ENCODE assay signal across 10 mouse cellular contexts in genomic region chr17:25835301-25835700, GRCm38 (mm10). TPM values are rescaled to one million over a fixed set of nuclear protein-coding genes. Genes with fewer than 3 reads are reported as not detected.
A peak's percentile ranks its signal among the peaks of the same experiment; 100 is the strongest.
DNase-seq lines count a peak whose midpoint lies in the region; ATAC-seq and TF ChIP-seq lines count a peak whose summit lies in the region.
"Had no signal": no experiment of that assay in that cellular context is flagged by ENCODE, and none has a peak within 500 bp of the region (broad histone marks: within the 10 kb centered on the region; RNA-seq: fewer than 3 reads in every experiment).

No protein-coding gene starts in this region.

- H3K27ac ChIP-seq in kidney, embryonic 15.5 days: no peak overlapping the region
- H3K27ac ChIP-seq in embryonic facial prominence, embryonic 13.5 days: no peak overlapping the region
- H3K27ac ChIP-seq in hindbrain, embryonic 16.5 days (ENCODE audit: low read depth, low read length): no peak overlapping the region
- no peak overlapping the region for H3K27ac ChIP-seq in midbrain, postnatal 0 days (ENCODE audit: low read depth, low read length)

- intact Hi-C loops in left cerebral cortex, postnatal 14 days (cut with DNase I): no loop called here

- 0 out of 2 replicates have a peak overlapping the region, but pooled peaks have one; percentile 64 for H3K4me3 ChIP-seq in kidney, embryonic 15.5 days (replicated peaks)
- peak overlapping the region; percentile 86; the same call in 1 of the 2 replicates for H3K4me3 ChIP-seq in embryonic facial prominence, embryonic 13.5 days
- no peak overlapping the region for H3K4me3 ChIP-seq in hindbrain, embryonic 16.5 days (ENCODE audit: low read length)
- no peak overlapping the region for H3K4me3 ChIP-seq in midbrain, postnatal 0 days (ENCODE audit: low read depth, low read length)

- no peaks in the 10 kb centered on the region for H3K9me3 ChIP-seq in kidney, embryonic 15.5 days (replicated peaks)
- H3K9me3 ChIP-seq in embryonic facial prominence, embryonic 13.5 days: no peaks in the 10 kb centered on the region
- H3K9me3 ChIP-seq in hindbrain, embryonic 16.5 days (ENCODE audit: control insufficient read depth, low read length): no peaks in the 10 kb centered on the region
- H3K9me3 ChIP-seq in midbrain, postnatal 0 days (ENCODE audit: low read length): no peaks in the 10 kb centered on the region

- H3K4me2 ChIP-seq in kidney, embryonic 15.5 days: peak overlapping the region; percentile 95
- peak overlapping the region; percentile 98 for H3K4me2 ChIP-seq in embryonic facial prominence, embryonic 13.5 days
- peak overlapping the region; percentile 5 for H3K4me2 ChIP-seq in hindbrain, embryonic 16.5 days (ENCODE audit: low read length)
- H3K4me2 ChIP-seq in midbrain, postnatal 0 days (ENCODE audit: low read depth, low read length, poor library complexity, severe bottlenecking): peak overlapping the region; percentile 76

- no peak for TF ChIP-seq CTCF in midbrain, postnatal 0 days (IDR thresholded peaks at IDR 0.05)

- H3K36me3 ChIP-seq in kidney, embryonic 15.5 days: peaks cover 56% of the 10 kb centered on the region
- H3K36me3 ChIP-seq in embryonic facial prominence, embryonic 13.5 days: peaks cover 56% of the 10 kb centered on the region
- peaks cover 29% of the 10 kb centered on the region for H3K36me3 ChIP-seq in hindbrain, embryonic 16.5 days (ENCODE audit: control insufficient read depth, insufficient read depth, low read length)
- peaks cover 41% of the 10 kb centered on the region for H3K36me3 ChIP-seq in midbrain, postnatal 0 days (ENCODE audit: insufficient read depth, low read length)

- WGBS in kidney, embryonic 15.5 days: 90% methylated on average over 7 of the region's 7 CpGs
- 91% methylated on average over 7 of the region's 7 CpGs for WGBS in embryonic facial prominence, embryonic 13.5 days
- 97% methylated on average over 7 of the region's 7 CpGs for WGBS in hindbrain, embryonic 16.5 days
- WGBS in midbrain, postnatal 0 days: 92% methylated on average over 7 of the region's 7 CpGs

- no peak for DNase-seq in kidney, adult 8-10 months
- DNase-seq in midbrain, postnatal 0 days (ENCODE audit: low spot score): no peak
- DNase-seq in urinary bladder, postnatal 25 days (ENCODE audit: low spot score): no peak
- DNase-seq in left cerebral cortex, postnatal 14 days (ENCODE audit: low spot score in 2 of 2): no peak
- DNase-seq in thymus, adult 18-20 months: no peak
- DNase-seq: kidney, postnatal 14 days; right cerebral cortex, adult 18-20 months had no signal

- no peak for ATAC-seq in kidney, embryonic 15.5 days (replicated peaks; ENCODE audit: low FRiP score)
- no peak for ATAC-seq in embryonic facial prominence, embryonic 13.5 days (ENCODE audit: insufficient number of reproducible peaks, insufficient read depth, low FRiP score, low TSS enrichment, low read depth)
- no peak for ATAC-seq in hindbrain, embryonic 16.5 days
- ATAC-seq in midbrain, postnatal 0 days (ENCODE audit: low FRiP score): no peak

- no peak overlapping the region for H3K9ac ChIP-seq in kidney, embryonic 15.5 days
- H3K9ac ChIP-seq in embryonic facial prominence, embryonic 13.5 days: peak overlapping the region; percentile 93; the same call in 1 of the 2 replicates
- H3K9ac ChIP-seq in hindbrain, embryonic 16.5 days (ENCODE audit: low read depth, low read length): peak overlapping the region; percentile 38
- H3K9ac ChIP-seq in midbrain, postnatal 0 days (replicated peaks; ENCODE audit: low read length, poor library complexity, severe bottlenecking): no peak overlapping the region

- H3K4me1 ChIP-seq in kidney, embryonic 15.5 days: peaks cover 74% of the 10 kb centered on the region
- H3K4me1 ChIP-seq in embryonic facial prominence, embryonic 13.5 days: peaks cover 62% of the 10 kb centered on the region
- H3K4me1 ChIP-seq in hindbrain, embryonic 16.5 days (ENCODE audit: control insufficient read depth, insufficient read depth, low read depth, low read length): peaks cover 65% of the 10 kb centered on the region
- peaks cover 35% of the 10 kb centered on the region for H3K4me1 ChIP-seq in midbrain, postnatal 0 days (ENCODE audit: insufficient read depth, low read length)

- no peaks in the 10 kb centered on the region for H3K27me3 ChIP-seq in kidney, embryonic 15.5 days
- no peaks in the 10 kb centered on the region for H3K27me3 ChIP-seq in embryonic facial prominence, embryonic 13.5 days
- no peaks in the 10 kb centered on the region for H3K27me3 ChIP-seq in hindbrain, embryonic 16.5 days (replicated peaks; ENCODE audit: control insufficient read depth, insufficient read depth, low read length)
- H3K27me3 ChIP-seq in midbrain, postnatal 0 days (ENCODE audit: insufficient read depth, low read length): no peaks in the 10 kb centered on the region

RNA-seq across cellular contexts. Expression of gene Rhbdl1, which starts 1.8 kb away (rescaled TPM):
- polyA plus RNA-seq in kidney, embryonic 15.5 days (2015; fragmentation: Nextera tagmentation; extraction: Ambion mirVana): 2.8 and 3.8 TPM in 2 replicates
- 1.4 and 2.7 TPM in 2 replicates for polyA plus RNA-seq in embryonic facial prominence, embryonic 13.5 days (2015; fragmentation: Nextera tagmentation; extraction: Ambion mirVana)
- polyA plus RNA-seq in hindbrain, embryonic 16.5 days (2015; fragmentation: Nextera tagmentation; extraction: Ambion mirVana): 61.6 and 73.4 TPM in 2 replicates
- total RNA-seq in midbrain, postnatal 0 days (2014; rRNA removed): 95.2 and 168 TPM in 2 replicates
- polyA plus RNA-seq in midbrain, postnatal 0 days (2015; fragmentation: Nextera tagmentation; extraction: Ambion mirVana): 97.0 and 110 TPM in 2 replicates
- 10 to 100 TPM; 85.8 to 89.7 TPM for total RNA-seq in left cerebral cortex, postnatal 14 days (2021)

RNA-seq across cellular contexts. Expression of gene Stub1, which starts 2.1 kb away (rescaled TPM):
- 336 and 362 TPM in 2 replicates for polyA plus RNA-seq in kidney, embryonic 15.5 days (2015; fragmentation: Nextera tagmentation; extraction: Ambion mirVana)
- polyA plus RNA-seq in embryonic facial prominence, embryonic 13.5 days (2015; fragmentation: Nextera tagmentation; extraction: Ambion mirVana): 319 and 353 TPM in 2 replicates
- polyA plus RNA-seq in hindbrain, embryonic 16.5 days (2015; fragmentation: Nextera tagmentation; extraction: Ambion mirVana): 397 and 428 TPM in 2 replicates
- total RNA-seq in midbrain, postnatal 0 days (2014; rRNA removed): 237 and 248 TPM in 2 replicates
- 374 and 397 TPM in 2 replicates for polyA plus RNA-seq in midbrain, postnatal 0 days (2015; fragmentation: Nextera tagmentation; extraction: Ambion mirVana)
- 100 to 1,000 TPM; 160 to 166 TPM for total RNA-seq in left cerebral cortex, postnatal 14 days (2021)

RNA-seq across cellular contexts. Expression of gene Gm20683, which starts 6.3 kb away (rescaled TPM):
- 1.8 and 3.0 TPM in 2 replicates for polyA plus RNA-seq in kidney, embryonic 15.5 days (2015; fragmentation: Nextera tagmentation; extraction: Ambion mirVana)
- 1.3 and 2.9 TPM in 2 replicates for polyA plus RNA-seq in embryonic facial prominence, embryonic 13.5 days (2015; fragmentation: Nextera tagmentation; extraction: Ambion mirVana)
- polyA plus RNA-seq in hindbrain, embryonic 16.5 days (2015; fragmentation: Nextera tagmentation; extraction: Ambion mirVana): 14.8 and 15.4 TPM in 2 replicates
- total RNA-seq in midbrain, postnatal 0 days (2014; rRNA removed): 25.8 and 34.3 TPM in 2 replicates
- polyA plus RNA-seq in midbrain, postnatal 0 days (2015; fragmentation: Nextera tagmentation; extraction: Ambion mirVana): 11.9 and 14.2 TPM in 2 replicates
- 10 to 100 TPM; 29.0 to 29.5 TPM for total RNA-seq in left cerebral cortex, postnatal 14 days (2021)

RNA-seq across cellular contexts. Expression of gene Jmjd8, which starts 6.6 kb away (rescaled TPM):
- 56.2 and 61.4 TPM in 2 replicates for polyA plus RNA-seq in kidney, embryonic 15.5 days (2015; fragmentation: Nextera tagmentation; extraction: Ambion mirVana)
- polyA plus RNA-seq in embryonic facial prominence, embryonic 13.5 days (2015; fragmentation: Nextera tagmentation; extraction: Ambion mirVana): 48.3 and 52.8 TPM in 2 replicates
- polyA plus RNA-seq in hindbrain, embryonic 16.5 days (2015; fragmentation: Nextera tagmentation; extraction: Ambion mirVana): 51.0 and 55.4 TPM in 2 replicates
- 39.1 and 46.2 TPM in 2 replicates for total RNA-seq in midbrain, postnatal 0 days (2014; rRNA removed)
- 43.8 and 45.9 TPM in 2 replicates for polyA plus RNA-seq in midbrain, postnatal 0 days (2015; fragmentation: Nextera tagmentation; extraction: Ambion mirVana)
- total RNA-seq in left cerebral cortex, postnatal 14 days (2021): 10 to 100 TPM; 59.1 to 59.6 TPM

RNA-seq across cellular contexts. Expression of gene Rhot2, which starts 9.3 kb away (rescaled TPM):
- 26.8 and 29.0 TPM in 2 replicates for polyA plus RNA-seq in kidney, embryonic 15.5 days (2015; fragmentation: Nextera tagmentation; extraction: Ambion mirVana)
- polyA plus RNA-seq in embryonic facial prominence, embryonic 13.5 days (2015; fragmentation: Nextera tagmentation; extraction: Ambion mirVana): 26.4 and 31.4 TPM in 2 replicates
- polyA plus RNA-seq in hindbrain, embryonic 16.5 days (2015; fragmentation: Nextera tagmentation; extraction: Ambion mirVana): 16.9 and 20.3 TPM in 2 replicates
- 49.2 and 70.1 TPM in 2 replicates for total RNA-seq in midbrain, postnatal 0 days (2014; rRNA removed)
- 15.4 and 16.2 TPM in 2 replicates for polyA plus RNA-seq in midbrain, postnatal 0 days (2015; fragmentation: Nextera tagmentation; extraction: Ambion mirVana)
- total RNA-seq in left cerebral cortex, postnatal 14 days (2021): 10 to 100 TPM; 81.9 to 84.9 TPM

Comparison
In these comparisons a context has a peak if more than half of its experiments do, and no peak if none do; other contexts are left out.
1. H3K4me2 ChIP-seq: peak in every context shown above with its lines; median percentile 98 in embryonic facial prominence, embryonic 13.5 days; 95 in kidney, embryonic 15.5 days; 76 in midbrain, postnatal 0 days; 5 in hindbrain, embryonic 16.5 days.
2. H3K4me3 ChIP-seq: peak in kidney, embryonic 15.5 days (single experiment) and embryonic facial prominence, embryonic 13.5 days (single experiment); none in hindbrain, embryonic 16.5 days (single experiment) and midbrain, postnatal 0 days (single experiment).
3. H3K9ac ChIP-seq: peak in embryonic facial prominence, embryonic 13.5 days (single experiment) and hindbrain, embryonic 16.5 days (single experiment); none in kidney, embryonic 15.5 days (single experiment) and midbrain, postnatal 0 days (single experiment).
4. RNA of gene Rhbdl1, which starts 1.8 kb away (polyA plus RNA-seq): 97.0 to 110 TPM in midbrain, postnatal 0 days and 61.6 to 73.4 TPM in hindbrain, embryonic 16.5 days; 2.8 to 3.8 TPM in kidney, embryonic 15.5 days and 1.4 to 2.7 TPM in embryonic facial prominence, embryonic 13.5 days; every median in the first group is over 10 times any median in the second.